Mouse (Mus musculus): ENCODE measurements around the gene Sec14l3.
"Not testable (repeated sequence)": the region's sequence is repeated elsewhere in the genome, so short reads cannot be mapped to it uniquely, and the experiment has no call there.

Sec14l3 gene

DNA sequence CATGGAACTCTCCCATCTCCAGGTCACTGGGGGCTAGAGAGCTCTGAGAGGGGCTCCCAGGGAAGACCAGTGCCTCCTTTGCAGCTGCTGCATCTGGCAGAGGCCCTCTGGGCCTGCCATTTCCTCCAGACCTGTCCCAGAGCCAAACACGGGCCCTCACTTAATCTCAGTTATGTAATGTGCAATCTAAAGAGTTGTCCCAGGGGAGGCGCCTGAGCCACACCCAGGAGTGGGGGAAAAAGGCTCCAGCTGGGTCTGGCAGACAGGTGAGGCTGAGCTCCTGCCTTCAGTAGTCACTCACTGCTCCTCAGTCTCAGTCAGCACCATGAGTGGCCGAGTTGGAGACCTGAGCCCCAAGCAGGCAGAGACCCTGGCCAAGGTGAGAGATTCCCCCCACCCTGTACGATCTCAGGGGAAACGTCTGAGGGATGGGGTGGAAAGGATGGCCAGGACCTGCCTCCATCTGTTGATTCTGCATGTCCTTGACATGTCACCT, at the start of gene Sec14l3:
Gene Sec14l3, plus strand, starts transcription at position 215 of the 496 bp plus-strand sequence.
- DNase-seq: no peak

DNA sequence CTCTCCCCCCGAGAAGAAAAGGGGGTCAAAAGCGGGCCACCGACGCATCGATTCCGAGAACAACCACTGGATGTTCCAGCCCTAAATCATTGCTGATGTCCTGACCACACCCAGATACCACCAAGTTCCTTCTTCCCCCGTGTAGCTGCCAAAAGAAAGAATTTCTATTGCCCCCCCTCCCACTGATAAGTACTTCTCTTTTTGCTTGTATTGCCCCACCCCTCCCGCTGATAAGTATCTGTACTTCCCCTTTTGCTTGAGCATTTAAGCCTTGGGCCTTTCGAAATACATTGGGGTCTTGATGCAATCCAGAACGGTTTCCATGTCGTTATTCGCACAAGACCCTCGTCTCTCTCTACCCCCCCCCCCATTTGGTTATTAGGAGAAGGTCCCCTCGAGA, 48.8 kb upstream of the Sec14l3 start:
- not testable (repeated sequence) for DNase-seq

GRCm38 (mm10) chr11:4022111-4022510, 42.5 kb upstream of the Sec14l3 start:
- DNase-seq: not testable (repeated sequence)

DNA sequence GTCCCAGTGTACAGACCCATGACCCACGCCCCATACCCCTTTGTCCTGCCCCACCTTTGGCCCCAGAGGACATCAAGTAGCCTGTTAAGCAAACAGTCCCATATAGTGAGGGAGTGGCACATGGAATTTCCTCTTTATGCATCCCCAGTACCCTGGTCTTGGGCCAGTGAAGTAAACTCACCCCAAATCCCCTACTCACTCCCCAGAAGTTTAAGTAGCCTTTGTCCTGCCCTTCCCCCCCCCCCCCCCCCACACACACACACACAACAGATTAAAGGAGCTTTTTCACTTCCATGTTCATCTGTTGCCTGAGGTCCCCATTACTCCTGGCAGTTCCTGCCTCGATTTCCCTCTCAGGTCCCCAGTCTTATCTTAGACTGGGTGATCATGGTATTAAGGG, 41.3 kb upstream of the Sec14l3 start:
- no peak for DNase-seq

DNA sequence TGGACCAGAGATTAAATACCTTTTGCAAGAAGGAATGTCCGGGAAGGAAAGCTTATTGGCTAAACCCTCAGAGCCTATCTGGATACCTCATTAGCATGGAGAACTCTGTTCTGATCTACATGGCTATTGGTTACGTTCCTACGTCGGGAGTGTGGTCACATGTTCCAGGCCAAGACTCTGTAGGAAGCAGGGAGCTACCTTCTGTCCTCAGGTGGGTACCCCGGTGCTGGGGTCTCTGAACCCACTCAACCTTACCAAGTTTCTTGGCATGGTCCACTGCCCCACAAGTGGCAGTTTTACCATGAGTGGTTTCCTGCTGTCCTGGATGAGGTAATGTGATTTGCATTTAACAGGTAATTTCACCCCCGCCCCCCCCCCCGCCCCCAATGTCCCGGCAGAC, 37.6 kb upstream of the Sec14l3 start:
- DNase-seq: no peak

- DNase-seq: no peak
Measured at GRCm38 (mm10) chr11:4027561-4028334, 36.9 kb upstream of the Sec14l3 start.

GRCm38 (mm10) chr11:4029343-4029742, 35.3 kb upstream of the Sec14l3 start:
- no peak for DNase-seq

DNA sequence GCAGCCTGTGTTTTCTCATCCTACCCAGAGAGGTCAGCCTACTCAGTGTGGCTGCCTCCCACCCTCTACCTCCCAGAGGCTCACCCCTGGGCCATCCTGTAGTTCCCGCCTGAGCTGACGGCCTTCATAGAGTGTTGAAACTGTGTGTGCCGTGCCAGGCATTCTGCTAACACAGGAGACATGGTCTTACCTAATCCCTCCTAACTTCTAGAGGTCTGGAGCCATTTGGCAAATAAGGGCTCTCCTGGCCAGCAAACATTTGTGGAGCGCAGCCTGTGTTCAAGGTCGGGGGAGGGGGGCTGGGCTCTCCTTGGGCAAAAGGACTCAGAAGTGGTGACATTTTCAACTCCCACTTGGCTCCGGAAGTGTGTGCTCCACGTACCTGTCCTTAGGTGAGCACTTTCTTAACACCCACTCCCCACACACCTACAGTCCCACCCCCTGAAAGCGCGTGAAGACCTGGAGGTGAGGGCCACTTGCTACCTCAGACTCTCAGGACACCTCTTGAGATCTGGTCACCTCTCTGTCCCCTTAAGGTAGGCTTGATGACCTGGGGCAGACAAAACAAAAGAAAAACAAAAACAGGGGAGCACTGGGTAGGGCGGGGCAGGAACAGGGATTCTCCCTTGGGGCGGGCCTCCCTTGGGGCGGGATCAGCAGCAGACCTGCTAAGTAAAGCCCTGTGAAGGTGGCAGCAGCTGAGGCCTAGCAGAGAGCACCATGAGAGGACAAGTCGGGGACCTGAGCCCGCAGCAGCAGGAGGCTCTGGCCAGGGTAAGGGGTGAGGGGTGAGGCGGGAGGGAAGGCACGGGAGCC, 33.3 kb upstream of the Sec14l3 start, which contains the start of gene Sec14l4:
Gene Sec14l4, plus strand, starts transcription at position 337 of the 816 bp plus-strand sequence.
- DNase-seq: no peak

GRCm38 (mm10) chr11:4031961-4032360, 32.7 kb upstream of the Sec14l3 start:
- no peak for DNase-seq

GRCm38 (mm10) chr11:4033471-4033870, 31.2 kb upstream of the Sec14l3 start:
- DNase-seq: no peak

- DNase-seq: no peak
Measured at GRCm38 (mm10) chr11:4034169-4034568, 30.5 kb upstream of the Sec14l3 start.

- DNase-seq: no peak
Measured at GRCm38 (mm10) chr11:4035116-4035892, 29.3 kb upstream of the Sec14l3 start.

- DNase-seq: no peak
Measured at GRCm38 (mm10) chr11:4035916-4036315, 28.7 kb upstream of the Sec14l3 start.

DNA sequence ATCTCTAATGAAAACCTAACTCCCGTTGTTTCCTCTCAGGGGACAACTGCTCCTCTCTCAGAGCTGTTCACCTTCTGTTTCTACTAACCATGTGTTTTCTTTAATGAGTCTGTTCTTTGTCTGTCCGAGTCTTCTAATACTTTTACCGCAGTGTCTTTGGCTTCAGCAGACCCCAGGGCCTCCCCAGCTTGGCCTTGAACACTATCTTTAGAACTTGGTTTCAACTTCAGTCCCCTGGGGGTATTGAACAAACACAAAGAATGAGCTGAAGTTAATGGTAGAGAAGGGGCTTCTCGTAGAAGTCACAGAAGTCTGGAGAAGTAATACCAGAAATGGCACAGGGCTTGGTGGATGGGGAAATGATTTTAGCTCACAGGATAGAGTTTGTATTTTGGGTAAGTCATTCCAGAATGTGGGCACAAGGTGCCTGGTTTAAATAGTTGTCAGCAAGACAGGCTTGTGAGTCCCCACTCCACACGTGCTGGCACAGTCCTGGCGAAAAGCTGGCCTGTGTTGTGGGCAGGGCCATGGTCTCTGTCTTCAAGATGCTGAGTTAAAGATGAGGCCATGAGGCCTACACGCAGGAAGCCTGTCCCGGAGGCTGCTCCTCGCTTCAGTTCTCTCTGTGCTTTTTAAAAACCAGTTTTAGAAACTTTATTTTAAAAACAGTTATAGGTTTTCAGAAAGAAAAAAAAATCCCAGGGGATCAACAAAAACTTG, 28.1 kb upstream of the Sec14l3 start:
- DNase-seq: no peak

GRCm38 (mm10) chr11:4039951-4040350, 24.7 kb upstream of the Sec14l3 start:
- no peak for DNase-seq

DNA sequence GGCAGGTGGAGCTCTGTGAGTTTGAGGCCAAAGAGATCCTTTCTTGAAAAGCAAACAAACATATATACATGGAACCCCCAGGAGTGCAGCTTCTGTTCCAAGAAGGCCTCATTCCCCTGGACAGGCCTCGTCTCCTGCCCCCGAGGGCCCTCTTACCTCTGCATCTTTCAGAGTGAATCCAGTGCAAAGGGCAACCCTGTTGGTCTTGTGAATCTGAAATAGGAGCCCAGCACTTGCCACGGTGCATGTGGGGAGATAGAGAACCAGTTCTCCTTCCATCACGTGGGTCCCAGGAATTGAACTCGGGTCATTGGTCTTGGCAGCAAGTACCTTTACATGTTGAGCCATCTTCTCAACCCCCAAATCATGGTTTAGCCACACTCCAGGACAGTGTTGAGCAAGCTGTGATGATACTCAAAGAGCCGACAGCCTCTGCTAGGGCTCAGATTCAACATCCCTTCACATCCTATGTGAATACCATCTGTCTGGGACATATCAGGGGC, 23.5 kb upstream of the Sec14l3 start:
- DNase-seq: no peak

DNA sequence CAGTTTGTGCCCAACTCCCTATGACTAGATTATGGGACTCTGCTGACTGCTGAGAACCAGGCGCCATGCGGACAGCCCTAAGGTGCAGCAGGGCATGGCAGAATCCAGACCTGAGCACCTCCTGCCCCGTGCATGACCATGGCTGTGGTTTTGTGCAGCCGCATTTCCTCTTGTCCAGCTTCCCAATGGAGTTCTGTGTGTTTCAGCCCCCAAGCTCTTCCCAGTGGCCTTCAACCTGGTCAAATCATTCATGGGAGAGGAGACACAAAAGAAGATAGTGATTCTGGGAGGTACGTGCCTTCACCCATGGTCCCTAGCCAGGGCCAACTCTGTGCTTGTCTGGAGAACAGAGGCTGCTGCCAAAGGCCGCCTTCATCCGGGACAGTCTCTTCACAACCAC, 21.6 kb upstream of the Sec14l3 start:
- no peak for DNase-seq

DNA sequence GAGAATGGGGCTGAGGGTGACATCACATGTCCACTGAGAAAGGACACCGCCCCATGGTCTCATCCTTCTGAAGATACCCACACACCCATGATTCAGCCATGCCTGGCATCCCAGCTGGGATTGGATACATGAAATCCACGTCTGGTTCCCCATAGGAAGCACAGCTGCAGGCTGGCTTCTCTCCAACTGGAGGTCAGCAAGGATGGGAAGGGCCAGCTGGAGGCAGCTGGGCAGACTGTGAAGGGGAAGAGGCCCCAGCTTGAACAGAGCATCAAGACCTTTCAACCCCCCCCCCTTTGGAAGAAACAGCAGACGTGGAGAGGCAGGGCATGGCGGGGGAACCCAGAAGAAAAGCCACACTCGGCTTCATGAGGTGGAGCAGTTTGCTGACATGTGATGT, 18.1 kb upstream of the Sec14l3 start:
- DNase-seq: no peak

GRCm38 (mm10) chr11:4047766-4048165, 16.9 kb upstream of the Sec14l3 start:
- DNase-seq: no peak

GRCm38 (mm10) chr11:4048438-4048837, 16.2 kb upstream of the Sec14l3 start:
- DNase-seq: no peak

GRCm38 (mm10) chr11:4053586-4053985, 11.1 kb upstream of the Sec14l3 start:
- DNase-seq: peak; percentile 78 to 80

Data from B cell, adult 2 months (primary cell).